Mouse (Mus musculus) naive thymus-derived CD4-positive, alpha-beta T cell, adult 5 months (primary cell): ENCODE results near the gene Olfr825. TPM values are rescaled to one million over a fixed set of nuclear protein-coding genes. Genes with fewer than 3 reads are reported as not detected.

Experiments used
- polyA plus RNA-seq: library from polyadenylated mRNA; unstranded; fragments of 100-300 nt; shearing (Covaris generic); gene quantifications from one replicate; pipeline ENCODE4 v1.2.1, GENCODE M21; 2017

Olfr825 gene
- not detected for polyA plus RNA-seq

GRCm38 (mm10) chr10:130166666-130167065, at the start of gene Olfr825:
Olfr825 (minus strand) TSS chr10:130166766.

GRCm38 (mm10) chr10:130214303-130214702, 47.7 kb upstream of the Olfr825 start, which contains the start of gene Olfr827:
Olfr827 (minus strand) TSS chr10:130214403.

GRCm38 (mm10) chr10:130184086-130184485, 17.5 kb upstream of the Olfr825 start, which contains the start of gene Olfr826:
Olfr826 (minus strand) TSS chr10:130184186.

GRCm38 (mm10) chr10:130129900-130130299, 36.7 kb downstream of the Olfr825 start, which contains the start of gene Olfr824:
Olfr824 (minus strand) TSS chr10:130130000.

GRCm38 (mm10) chr10:130115283-130115682, 51.3 kb downstream of the Olfr825 start, which contains the start of gene Olfr823:
Olfr823 (minus strand) TSS chr10:130115383.

Other genes starting within 250 kb of the Olfr825 start
- not detected for gene Olfr818, start 217.7 kb downstream of the Olfr825 start, polyA plus RNA-seq
- not detected for gene Olfr819, start 199.5 kb downstream of the Olfr825 start, polyA plus RNA-seq
- not detected for gene Olfr247, start 190.6 kb downstream of the Olfr825 start, polyA plus RNA-seq
- 0.21 TPM for gene Gm10310, start 181.7 kb downstream of the Olfr825 start, polyA plus RNA-seq
- gene Olfr820, start 154.1 kb downstream of the Olfr825 start, polyA plus RNA-seq: not detected
- gene Olfr821, start 136.4 kb downstream of the Olfr825 start, polyA plus RNA-seq: not detected
- gene Olfr822, start 95.6 kb downstream of the Olfr825 start, polyA plus RNA-seq: 0.14 TPM
- not detected for gene Olfr823, start 51.4 kb downstream of the Olfr825 start, polyA plus RNA-seq
- gene Olfr824, start 36.8 kb downstream of the Olfr825 start, polyA plus RNA-seq: not detected
- 0.30 TPM for gene Olfr826, start 17.4 kb upstream of the Olfr825 start, polyA plus RNA-seq
- gene Olfr827, start 47.6 kb upstream of the Olfr825 start, polyA plus RNA-seq: not detected
- gene Neurod4, start 113.5 kb upstream of the Olfr825 start, polyA plus RNA-seq: not detected
- gene Tespa1, start 156.1 kb upstream of the Olfr825 start, polyA plus RNA-seq: 208 TPM
- gene Vmn2r84, start 227.6 kb upstream of the Olfr825 start, polyA plus RNA-seq: 0.17 TPM